Mouse (Mus musculus): ENCODE results near the gene Lrch2.
A peak's percentile ranks its signal among the peaks of the same experiment; 100 is the strongest.
"Not testable (repeated sequence)": the region's sequence is repeated elsewhere in the genome, so short reads cannot be mapped to it uniquely, and the experiment has no call there.

Gene Lrch2

GRCm38 (mm10) chrX:147553421-147554201 lies at the start of gene Lrch2:
Gene Lrch2 (minus strand): TSS chrX:147554081.
- DNase-seq (ENCODE audit: low spot score in 2 of 2): peak; percentile 44 to 48

- DNase-seq (ENCODE audit: low spot score in 2 of 2): no peak
Measured at GRCm38 (mm10) chrX:147540934-147541870, 12.7 kb downstream of the Lrch2 start.

GRCm38 (mm10) chrX:147538377-147538776 lies 15.5 kb downstream of the Lrch2 start:
- DNase-seq (ENCODE audit: low spot score in 2 of 2): no peak

- DNase-seq (ENCODE audit: low spot score in 2 of 2): not testable (repeated sequence)
Measured at GRCm38 (mm10) chrX:147537117-147537516, 16.8 kb downstream of the Lrch2 start.

GRCm38 (mm10) chrX:147535616-147536015 lies 18.3 kb downstream of the Lrch2 start:
- DNase-seq (ENCODE audit: low spot score in 2 of 2): no peak

- DNase-seq (ENCODE audit: low spot score in 2 of 2): no peak
Measured at GRCm38 (mm10) chrX:147531675-147532074, 22.2 kb downstream of the Lrch2 start.

- no peak for DNase-seq (ENCODE audit: low spot score in 2 of 2)
Measured at GRCm38 (mm10) chrX:147527646-147528172, 26.2 kb downstream of the Lrch2 start.

GRCm38 (mm10) chrX:147489551-147489950 lies 64.3 kb downstream of the Lrch2 start:
- DNase-seq (ENCODE audit: low spot score in 2 of 2): no peak

- not testable (repeated sequence) for DNase-seq (ENCODE audit: low spot score in 2 of 2)
Measured at GRCm38 (mm10) chrX:147453610-147454009, 100.3 kb downstream of the Lrch2 start, which contains the start of gene Vmn1r239-ps. Gene Vmn1r239-ps (minus strand): TSS chrX:147453710.

- no peak for DNase-seq (ENCODE audit: low spot score in 2 of 2)
Measured at GRCm38 (mm10) chrX:147443386-147443785, 110.5 kb downstream of the Lrch2 start.

GRCm38 (mm10) chrX:147435400-147435799 lies 118.5 kb downstream of the Lrch2 start:
- no peak for DNase-seq (ENCODE audit: low spot score in 2 of 2)

GRCm38 (mm10) chrX:147429753-147430152 lies 124.1 kb downstream of the Lrch2 start:
- DNase-seq (ENCODE audit: low spot score in 2 of 2): no peak

GRCm38 (mm10) chrX:147429129-147429528 lies 124.8 kb downstream of the Lrch2 start, which contains the start of gene Il13ra2:
Gene Il13ra2 (minus strand): TSS chrX:147429192.
- DNase-seq (ENCODE audit: low spot score in 2 of 2): no peak

All from right cerebral cortex, adult 2 months (tissue).